Mouse (Mus musculus): ENCODE data around the gene Gm20738. TPM values are rescaled to one million over a fixed set of nuclear protein-coding genes. Genes with fewer than 3 reads are reported as not detected.
"Not testable (repeated sequence)": the region's sequence is repeated elsewhere in the genome, so short reads cannot be mapped to it uniquely, and the experiment has no call there.

Gm20738 gene
- not detected in 2 replicates for polyA plus RNA-seq (2015; fragmentation: Nextera tagmentation; extraction: Ambion mirVana)

GRCm38 (mm10) chrY:37957511-37957910 lies at the start of gene Gm20738:
Gene Gm20738, plus strand, starts transcription at chrY:37957811.
- H3K9ac ChIP-seq; H3K4me1 ChIP-seq (replicated peaks); H3K9me3 ChIP-seq (replicated peaks); H3K27me3 ChIP-seq; ATAC-seq (replicated peaks; ENCODE audit: insufficient number of reproducible peaks, insufficient read depth, low FRiP score, low read depth); H3K27ac ChIP-seq; H3K36me3 ChIP-seq; H3K4me3 ChIP-seq; H3K4me2 ChIP-seq: not testable (repeated sequence)
- WGBS, result 33% methylated on average over 4 of the region's 4 CpGs

Measured in heart, embryonic 15.5 days (tissue).